Mouse (Mus musculus) forebrain, embryonic 12.5 days (tissue): ENCODE measurements around the gene Tesk2. TPM values are rescaled to one million over a fixed set of nuclear protein-coding genes. Genes with fewer than 3 reads are reported as not detected.

Experiments
- ATAC-seq: fragments of 200-750 bp; cut with Nextera tagmentation; 2 replicates; pipeline ENCODE4 v1.8.0; 2017; ENCODE audit warnings: moderate TSS enrichment; ENCODE audit not compliant: low FRiP score
- H3K27ac ChIP-seq: fragments of 300-500 bp; sonication (generic); 2 replicates; pipeline ENCODE4 v1.5.1; 2016; ENCODE audit warnings: mild to moderate bottlenecking
- H3K27me3 ChIP-seq: fragments of 300-500 bp; sonication (generic); 2 replicates; pipeline ENCODE4 v1.6.1; 2016; ENCODE audit warnings: mild to moderate bottlenecking
- H3K36me3 ChIP-seq: fragments of 300-500 bp; sonication (generic); replicated peaks from 2 replicates; pipeline ENCODE4 v1.6.1; 2016; ENCODE audit warnings: mild to moderate bottlenecking
- H3K4me1 ChIP-seq: fragments of 300-500 bp; sonication (generic); 2 replicates; pipeline ENCODE4 v1.6.1; 2016
- H3K4me2 ChIP-seq: fragments of 300-500 bp; sonication (generic); 2 replicates; pipeline ENCODE4 v1.6.1; 2016; ENCODE audit warnings: mild to moderate bottlenecking, moderate library complexity
- H3K4me3 ChIP-seq: fragments of 300-500 bp; sonication (generic); replicated peaks from 2 replicates; pipeline ENCODE4 v1.5.1; 2016; ENCODE audit warnings: mild to moderate bottlenecking
- H3K9ac ChIP-seq: fragments of 300-500 bp; sonication (generic); 2 replicates; pipeline ENCODE4 v1.6.1; 2016; ENCODE audit warnings: mild to moderate bottlenecking
- H3K9me3 ChIP-seq: fragments of 300-500 bp; sonication (generic); 2 replicates; pipeline ENCODE4 v1.6.1; 2016
- WGBS: fragments of 180-500 bp; shearing (Covaris S2); methylation state at CpG from one replicate; pipeline ENCODE4 v1.1.7; 2016; 5-methylcytosine and 5-hydroxymethylcytosine counted together
- polyA plus RNA-seq: library from polyadenylated mRNA; unstranded; fragments of >200 nt; fragmentation: Nextera tagmentation; extraction: Ambion mirVana; gene quantifications from 2 replicates; pipeline ENCODE4 v1.2.1, GENCODE M21; 2016

Gene Tesk2
- polyA plus RNA-seq, 1 experiment from 2014 or later: 6.5 TPM

- Histone ChIP-seq H3K4me2 (no peak overlapping the region), H3K4me3 (no peak overlapping the region), H3K36me3 (no peaks in the 10 kb centered on the region), H3K27ac (no peak overlapping the region), H3K27me3 (no peaks in the 10 kb centered on the region), H3K4me1 (0 out of 2 replicates have a peak, but pooled peaks cover 2% of the 10 kb centered on the region), H3K9ac (no peak overlapping the region), H3K9me3 (no peaks in the 10 kb centered on the region)
- ATAC-seq: no peak
- 94% methylated on average over 5 of the region's 5 CpGs for whole genome bisulfite sequencing
These were observed 55.6 kb downstream of the Tesk2 start for GRCm38 (mm10) chr4:116776391-116776790.

- no peaks in the 10 kb centered on the region for H3K27me3 ChIP-seq
- WGBS: 95% methylated on average over 3 of the region's 3 CpGs
- ATAC-seq: no peak
- H3K4me1 ChIP-seq: peaks cover 5% of the 10 kb centered on the region
- no peaks in the 10 kb centered on the region for H3K9me3 ChIP-seq
- H3K27ac ChIP-seq: no peak overlapping the region
- H3K9ac ChIP-seq: no peak overlapping the region
- no peaks in the 10 kb centered on the region for H3K36me3 ChIP-seq
- no peak overlapping the region for H3K4me3 ChIP-seq
- no peak overlapping the region for H3K4me2 ChIP-seq
These were observed 56.3 kb downstream of the Tesk2 start for GRCm38 (mm10) chr4:116777079-116777478.

GRCm38 (mm10) chr4:116780541-116780940 lies 59.8 kb downstream of the Tesk2 start:
- Histone ChIP-seq H3K4me1 (peaks cover 15% of the 10 kb centered on the region), H3K4me3 (no peak overlapping the region), H3K27me3 (no peaks in the 10 kb centered on the region), H3K27ac (no peak overlapping the region), H3K9me3 (no peaks in the 10 kb centered on the region), H3K4me2 (no peak overlapping the region), H3K9ac (no peak overlapping the region), H3K36me3 (no peaks in the 10 kb centered on the region)
- no peak for ATAC-seq
- WGBS: 82% methylated on average over 2 of the region's 2 CpGs

GRCm38 (mm10) chr4:116781366-116781765 lies 60.6 kb downstream of the Tesk2 start:
- H3K27ac ChIP-seq: no peak overlapping the region
- H3K4me3 ChIP-seq: no peak overlapping the region
- H3K36me3 ChIP-seq: no peaks in the 10 kb centered on the region
- no peak for ATAC-seq
- 43% methylated on average over 2 of the region's 2 CpGs for whole genome bisulfite sequencing
- no peak overlapping the region for H3K9ac ChIP-seq
- H3K9me3 ChIP-seq: no peaks in the 10 kb centered on the region
- no peak overlapping the region for H3K4me2 ChIP-seq
- H3K27me3 ChIP-seq: no peaks in the 10 kb centered on the region
- peaks cover 15% of the 10 kb centered on the region for H3K4me1 ChIP-seq

GRCm38 (mm10) chr4:116782171-116782570 lies 61.4 kb downstream of the Tesk2 start:
- Histone ChIP-seq H3K36me3 (no peaks in the 10 kb centered on the region), H3K9ac (no peak overlapping the region), H3K4me2 (0 out of 2 replicates have a peak overlapping the region, but pooled peaks have one; percentile 5), H3K4me3 (no peak overlapping the region), H3K9me3 (no peaks in the 10 kb centered on the region), H3K4me1 (peaks cover 15% of the 10 kb centered on the region), H3K27me3 (no peaks in the 10 kb centered on the region), H3K27ac (no peak overlapping the region)
- WGBS: 5% methylated on average over 8 of the region's 8 CpGs
- no peak for ATAC-seq

- Histone ChIP-seq H3K9ac (no peak overlapping the region), H3K4me1 (peaks cover 11% of the 10 kb centered on the region), H3K4me2 (no peak overlapping the region), H3K27ac (no peak overlapping the region), H3K36me3 (no peaks in the 10 kb centered on the region), H3K9me3 (no peaks in the 10 kb centered on the region), H3K4me3 (no peak overlapping the region), H3K27me3 (no peaks in the 10 kb centered on the region)
- ATAC-seq: no peak
- 100% methylated on average over 1 of the region's 1 CpGs for WGBS
These were observed 65.8 kb downstream of the Tesk2 start for GRCm38 (mm10) chr4:116786587-116786986.

GRCm38 (mm10) chr4:116787985-116788760 lies 67.4 kb downstream of the Tesk2 start:
- no peak for ATAC-seq
- Histone ChIP-seq H3K4me1 (no peaks in the 10 kb centered on the region), H3K36me3 (no peaks in the 10 kb centered on the region), H3K9me3 (no peaks in the 10 kb centered on the region), H3K9ac (no peak overlapping the region), H3K27ac (0 out of 2 replicates have a peak overlapping the region, but pooled peaks have one; percentile 8), H3K27me3 (no peaks in the 10 kb centered on the region), H3K4me3 (no peak overlapping the region), H3K4me2 (no peak overlapping the region)
- 45% methylated on average over 7 of the region's 7 CpGs for WGBS

- Histone ChIP-seq H3K4me3 (no peak overlapping the region), H3K9me3 (no peaks in the 10 kb centered on the region), H3K27me3 (no peaks in the 10 kb centered on the region), H3K27ac (no peak overlapping the region), H3K9ac (no peak overlapping the region), H3K36me3 (no peaks in the 10 kb centered on the region), H3K4me2 (no peak overlapping the region), H3K4me1 (no peaks in the 10 kb centered on the region)
- ATAC-seq: peak; percentile 63; the same call in 1 of the 2 replicates
- 7% methylated on average over 3 of the region's 3 CpGs for WGBS
These were observed 68.2 kb downstream of the Tesk2 start for GRCm38 (mm10) chr4:116788956-116789355.

GRCm38 (mm10) chr4:116792453-116792852 lies 71.7 kb downstream of the Tesk2 start:
- H3K4me3 ChIP-seq: no peak overlapping the region

GRCm38 (mm10) chr4:116794273-116794672 lies 73.5 kb downstream of the Tesk2 start:
- no peak overlapping the region for H3K9ac ChIP-seq
- H3K27me3 ChIP-seq: no peaks in the 10 kb centered on the region
- 75% methylated on average over 2 of the region's 2 CpGs for WGBS
- H3K9me3 ChIP-seq: no peaks in the 10 kb centered on the region
- no peaks in the 10 kb centered on the region for H3K36me3 ChIP-seq
- H3K27ac ChIP-seq: no peak overlapping the region
- ATAC-seq: no peak
- no peak overlapping the region for H3K4me2 ChIP-seq
- no peaks in the 10 kb centered on the region for H3K4me1 ChIP-seq
- no peak overlapping the region for H3K4me3 ChIP-seq

More at GRCm38 (mm10) chr4:116792453-116792852, 71.7 kb downstream of the Tesk2 start:
- Histone ChIP-seq H3K27me3 (no peaks in the 10 kb centered on the region), H3K36me3 (no peaks in the 10 kb centered on the region), H3K4me1 (no peaks in the 10 kb centered on the region), H3K4me2 (no peak overlapping the region), H3K9ac (no peak overlapping the region), H3K9me3 (no peaks in the 10 kb centered on the region), H3K27ac (no peak overlapping the region)
- 91% methylated on average over 8 of the region's 8 CpGs for WGBS
- ATAC-seq: no peak

- WGBS: 84% methylated on average over 1 of the region's 1 CpGs
- H3K36me3 ChIP-seq: no peaks in the 10 kb centered on the region
These were observed 75.8 kb downstream of the Tesk2 start for GRCm38 (mm10) chr4:116796442-116797110.

GRCm38 (mm10) chr4:116799901-116800300 lies 79.2 kb downstream of the Tesk2 start:
- no peak overlapping the region for H3K27ac ChIP-seq
- H3K27me3 ChIP-seq: no peaks in the 10 kb centered on the region
- WGBS: 39% methylated on average over 5 of the region's 5 CpGs
- H3K4me1 ChIP-seq: no peaks in the 10 kb centered on the region
- H3K36me3 ChIP-seq: peaks cover 28% of the 10 kb centered on the region
- H3K9ac ChIP-seq: no peak overlapping the region
- H3K9me3 ChIP-seq: no peaks in the 10 kb centered on the region
- H3K4me3 ChIP-seq: no peak overlapping the region
- H3K4me2 ChIP-seq: no peak overlapping the region
- ATAC-seq: no peak

More at GRCm38 (mm10) chr4:116796442-116797110, 75.8 kb downstream of the Tesk2 start:
- no peak overlapping the region for H3K4me3 ChIP-seq
- H3K27me3 ChIP-seq: no peaks in the 10 kb centered on the region
- no peak overlapping the region for H3K4me2 ChIP-seq
- no peaks in the 10 kb centered on the region for H3K9me3 ChIP-seq
- no peak for ATAC-seq
- H3K4me1 ChIP-seq: no peaks in the 10 kb centered on the region
- no peak overlapping the region for H3K27ac ChIP-seq
- H3K9ac ChIP-seq: no peak overlapping the region
